Mouse (Mus musculus) midbrain, embryonic 15.5 days (tissue): ENCODE results near the gene Elmo3. TPM values are rescaled to one million over a fixed set of nuclear protein-coding genes. Genes with fewer than 3 reads are reported as not detected.
A peak's percentile ranks its signal among the peaks of the same experiment; 100 is the strongest.

Source experiments
- ATAC-seq: fragments of 200-750 bp; cut with Nextera tagmentation; replicated peaks from 2 replicates; pipeline ENCODE4 v1.8.0; 2017; ENCODE audit warnings: moderate TSS enrichment
- H3K27ac ChIP-seq: fragments of 300-500 bp; sonication (generic); 2 replicates; pipeline ENCODE4 v1.5.1; 2015; ENCODE audit warnings: mild to moderate bottlenecking, inconsistent platforms
- H3K27me3 ChIP-seq: fragments of 300-500 bp; sonication (generic); replicated peaks from 2 replicates; pipeline ENCODE4 v1.6.1; 2015; ENCODE audit warnings: inconsistent platforms
- H3K36me3 ChIP-seq: fragments of 300-500 bp; sonication (generic); replicated peaks from 2 replicates; pipeline ENCODE4 v1.6.1; 2015; ENCODE audit warnings: inconsistent platforms
- H3K4me1 ChIP-seq: fragments of 300-500 bp; sonication (generic); 2 replicates; pipeline ENCODE4 v1.6.1; 2015; ENCODE audit warnings: inconsistent platforms
- H3K4me2 ChIP-seq: fragments of 300-500 bp; sonication (generic); 2 replicates; pipeline ENCODE4 v1.6.1; 2015; ENCODE audit warnings: inconsistent platforms, mild to moderate bottlenecking, moderate library complexity
- H3K4me3 ChIP-seq: fragments of 300-500 bp; sonication (generic); 2 replicates; pipeline ENCODE4 v1.5.1; 2015; ENCODE audit warnings: mild to moderate bottlenecking, inconsistent platforms
- H3K9ac ChIP-seq: fragments of 300-500 bp; sonication (generic); 2 replicates; pipeline ENCODE4 v1.6.1; 2015; ENCODE audit warnings: mild to moderate bottlenecking, inconsistent platforms
- H3K9me3 ChIP-seq: fragments of 300-500 bp; sonication (generic); 2 replicates; pipeline ENCODE4 v1.6.1; 2016; ENCODE audit warnings: inconsistent platforms
- WGBS: fragments of 180-500 bp; shearing (Covaris S2); methylation state at CpG from one replicate; pipeline ENCODE4 v1.1.7; 2015; ENCODE audit warnings: mixed read lengths; 5-methylcytosine and 5-hydroxymethylcytosine counted together
- polyA plus RNA-seq: library from polyadenylated mRNA; unstranded; fragments of >200 nt; fragmentation: Nextera tagmentation; extraction: Ambion mirVana; gene quantifications from 2 replicates; pipeline ENCODE4 v1.2.1, GENCODE M21; 2015

The Elmo3 gene
- polyA plus RNA-seq, 1 experiment from 2014 or later: 1.3 TPM

GRCm38 (mm10) chr8:105293405-105293804, 12.0 kb upstream of the Elmo3 start:
- Histone ChIP-seq H3K4me1 (peaks cover 27% of the 10 kb centered on the region), H3K36me3 (no peaks in the 10 kb centered on the region), H3K4me3 (no peak overlapping the region), H3K9ac (no peak overlapping the region), H3K27ac (no peak overlapping the region), H3K9me3 (no peaks in the 10 kb centered on the region), H3K4me2 (no peak overlapping the region), H3K27me3 (no peaks in the 10 kb centered on the region)
- no peak for ATAC-seq
- 69% methylated on average over 19 of the region's 19 CpGs for WGBS

GRCm38 (mm10) chr8:105294776-105295175, 10.6 kb upstream of the Elmo3 start:
- Histone ChIP-seq H3K36me3 (peaks cover under 1% of the 10 kb centered on the region; the same call in 1 of the 2 replicates), H3K9ac (no peak overlapping the region), H3K9me3 (no peaks in the 10 kb centered on the region), H3K4me2 (peak overlapping the region; percentile 12; the same call in 1 of the 2 replicates), H3K4me3 (no peak overlapping the region), H3K27me3 (no peaks in the 10 kb centered on the region), H3K27ac (no peak overlapping the region), H3K4me1 (peaks cover 34% of the 10 kb centered on the region)
- no peak for ATAC-seq
- 62% methylated on average over 9 of the region's 9 CpGs for WGBS

DNA sequence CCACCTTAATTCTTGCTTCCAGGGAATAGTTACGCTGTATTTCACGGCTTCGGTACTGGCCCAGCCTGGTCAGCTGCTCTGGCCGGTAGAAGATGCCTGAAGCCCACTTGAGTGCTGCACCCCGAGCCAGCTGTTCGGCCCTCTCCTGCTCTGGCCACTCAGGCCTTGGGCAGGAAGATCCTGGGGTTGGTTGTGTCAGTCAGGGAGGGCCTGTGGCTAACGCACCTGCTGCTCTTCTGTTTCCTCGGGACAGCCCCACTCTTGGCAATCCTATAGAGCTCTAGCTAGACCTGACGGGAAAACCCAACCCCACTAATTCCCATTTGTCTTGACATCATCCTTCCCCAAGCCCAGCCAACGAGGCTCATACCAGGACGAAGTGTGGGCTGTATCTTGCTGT, 10.1 kb upstream of the Elmo3 start:
- Histone ChIP-seq H3K27ac (no peak overlapping the region), H3K27me3 (no peaks in the 10 kb centered on the region), H3K9me3 (no peaks in the 10 kb centered on the region), H3K9ac (no peak overlapping the region), H3K4me2 (peak overlapping the region; percentile 12; the same call in 1 of the 2 replicates), H3K4me3 (no peak overlapping the region), H3K4me1 (peaks cover 29% of the 10 kb centered on the region), H3K36me3 (peaks cover 5% of the 10 kb centered on the region)
- 67% methylated on average over 11 of the region's 11 CpGs for WGBS
- ATAC-seq: no peak

DNA sequence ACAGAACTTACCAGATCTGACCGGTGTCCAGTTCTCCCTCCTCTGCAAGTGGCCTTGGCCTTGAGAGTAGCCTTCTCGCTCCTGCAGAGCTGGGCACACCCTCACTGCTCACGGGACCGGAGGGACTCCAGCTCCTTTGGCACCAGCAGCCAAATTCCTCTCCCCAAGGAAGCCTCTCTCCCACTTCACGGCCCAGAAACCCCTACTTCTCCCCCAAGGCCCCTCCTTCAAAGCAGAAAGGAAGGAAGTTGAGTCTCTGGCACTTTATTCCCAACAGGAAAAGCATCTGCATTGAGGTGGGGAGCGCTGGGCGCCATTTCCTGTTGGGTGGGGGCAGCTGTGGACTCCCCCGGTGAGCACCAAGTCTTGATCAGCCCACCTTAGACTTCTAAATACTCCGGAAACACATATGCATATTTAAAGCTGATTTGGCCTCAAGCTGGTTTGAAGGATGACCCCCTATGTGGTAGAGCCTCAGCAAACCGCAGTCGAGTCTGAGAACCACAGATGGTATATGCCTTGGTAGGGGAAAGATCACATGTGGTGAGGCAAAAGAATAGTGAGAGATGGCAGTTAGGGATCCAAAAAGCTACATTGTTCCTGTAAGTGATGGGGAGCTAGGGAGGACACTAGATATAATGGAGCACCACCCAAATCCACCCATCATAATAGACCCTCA, 9.4 kb upstream of the Elmo3 start, which contains the start of gene Exoc3l:
Gene Exoc3l, minus strand, starts transcription at position 207 of the 679 bp plus-strand sequence.
- WGBS: 71% methylated on average over 11 of the region's 11 CpGs
- Histone ChIP-seq H3K9ac (no peak within 1 kb of the TSS; the same call in 1 of the 2 replicates), H3K9me3 (no peaks in the 10 kb centered on the region), H3K4me1 (peaks cover 21% of the 10 kb centered on the region), H3K4me2 (peak within 1 kb of the TSS; percentile 99), H3K4me3 (peak within 1 kb of the TSS; percentile 100; the same call in 1 of the 2 replicates), H3K36me3 (peaks cover 12% of the 10 kb centered on the region), H3K27ac (0 out of 2 replicates have a peak within 1 kb of the TSS, but pooled peaks have one; percentile 54), H3K27me3 (no peaks in the 10 kb centered on the region)
- ATAC-seq: no peak

DNA sequence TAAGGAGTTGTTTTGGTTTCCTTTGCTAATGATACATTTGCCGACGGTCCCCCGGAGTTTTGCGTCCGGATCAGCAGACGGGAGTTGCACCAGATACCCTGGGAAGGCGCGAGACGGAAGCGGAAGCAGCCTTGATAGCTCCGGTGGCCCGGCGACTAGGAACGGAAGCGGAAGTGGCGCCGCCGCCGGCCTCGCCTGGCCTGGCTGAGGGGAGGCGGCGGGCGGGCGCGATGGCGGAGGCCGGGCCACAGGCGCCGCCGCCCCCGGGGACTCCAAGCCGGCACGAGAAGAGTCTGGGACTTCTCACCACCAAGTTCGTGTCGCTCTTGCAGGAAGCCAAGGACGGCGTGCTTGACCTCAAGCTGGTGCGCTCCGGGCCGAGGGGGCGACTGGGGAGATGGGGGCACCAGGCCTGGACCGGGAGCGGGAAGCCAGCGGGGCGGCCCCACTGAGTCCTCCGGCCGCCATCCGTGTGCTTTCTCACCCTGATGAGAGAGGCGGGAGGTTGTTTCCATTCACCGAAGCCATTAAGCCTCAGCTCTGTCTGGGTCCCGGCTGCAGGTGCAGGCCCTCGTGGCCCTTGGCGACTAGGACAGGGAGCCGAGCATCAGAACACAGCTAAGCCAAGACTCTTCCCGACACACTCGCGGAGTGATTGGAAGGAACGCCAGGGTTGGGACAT, 7.7 kb upstream of the Elmo3 start, which contains the start of gene E2f4:
Gene E2f4, plus strand, starts transcription at position 153 of the 682 bp plus-strand sequence.
- H3K4me3 ChIP-seq: peak within 1 kb of the TSS; percentile 100
- peak within 1 kb of the TSS; percentile 74 for H3K27ac ChIP-seq
- H3K27me3 ChIP-seq: no peaks in the 10 kb centered on the region
- peaks cover 24% of the 10 kb centered on the region for H3K36me3 ChIP-seq
- H3K9me3 ChIP-seq: no peaks in the 10 kb centered on the region
- peak; percentile 90 for ATAC-seq
- H3K4me1 ChIP-seq: peaks cover 21% of the 10 kb centered on the region
- peak within 1 kb of the TSS; percentile 99 for H3K4me2 ChIP-seq
- WGBS: under 1% methylated on average over 57 of the region's 58 CpGs
- H3K9ac ChIP-seq: peak within 1 kb of the TSS; percentile 99

GRCm38 (mm10) chr8:105298351-105299252, 6.8 kb upstream of the Elmo3 start:
- peaks cover 21% of the 10 kb centered on the region for H3K4me1 ChIP-seq
- H3K4me2 ChIP-seq: peak overlapping the region; percentile 99
- H3K9me3 ChIP-seq: no peaks in the 10 kb centered on the region
- ATAC-seq: no peak
- no peak overlapping the region; the same call in 1 of the 2 replicates for H3K27ac ChIP-seq
- WGBS: 61% methylated on average over 18 of the region's 18 CpGs
- peak overlapping the region; percentile 99 for H3K9ac ChIP-seq
- H3K4me3 ChIP-seq: peak overlapping the region; percentile 100
- H3K27me3 ChIP-seq: no peaks in the 10 kb centered on the region
- H3K36me3 ChIP-seq: peaks cover 29% of the 10 kb centered on the region

DNA sequence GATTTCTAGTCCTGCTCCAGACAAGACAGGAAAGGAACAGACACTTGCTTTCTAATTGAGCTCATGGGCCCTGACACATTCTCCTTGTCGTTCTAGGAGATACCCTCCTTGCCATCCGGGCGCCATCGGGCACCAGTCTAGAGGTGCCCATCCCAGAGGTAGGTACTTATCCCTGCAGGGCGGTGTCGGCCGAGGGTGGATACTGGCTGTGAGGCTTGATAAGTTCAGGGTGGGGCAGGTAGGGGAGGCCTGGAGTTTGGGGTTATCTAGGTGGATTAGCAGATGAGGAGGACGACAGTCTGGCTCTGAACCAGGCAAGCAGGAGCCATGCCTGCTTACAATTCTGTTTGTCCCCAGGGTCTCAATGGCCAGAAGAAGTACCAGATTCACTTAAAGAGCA, 5.4 kb upstream of the Elmo3 start:
- Histone ChIP-seq H3K36me3 (peaks cover 34% of the 10 kb centered on the region), H3K4me3 (no peak overlapping the region), H3K9ac (no peak overlapping the region), H3K9me3 (no peaks in the 10 kb centered on the region), H3K27ac (no peak overlapping the region), H3K4me1 (peaks cover 21% of the 10 kb centered on the region), H3K27me3 (no peaks in the 10 kb centered on the region), H3K4me2 (no peak overlapping the region)
- 96% methylated on average over 8 of the region's 8 CpGs for WGBS
- no peak for ATAC-seq

DNA sequence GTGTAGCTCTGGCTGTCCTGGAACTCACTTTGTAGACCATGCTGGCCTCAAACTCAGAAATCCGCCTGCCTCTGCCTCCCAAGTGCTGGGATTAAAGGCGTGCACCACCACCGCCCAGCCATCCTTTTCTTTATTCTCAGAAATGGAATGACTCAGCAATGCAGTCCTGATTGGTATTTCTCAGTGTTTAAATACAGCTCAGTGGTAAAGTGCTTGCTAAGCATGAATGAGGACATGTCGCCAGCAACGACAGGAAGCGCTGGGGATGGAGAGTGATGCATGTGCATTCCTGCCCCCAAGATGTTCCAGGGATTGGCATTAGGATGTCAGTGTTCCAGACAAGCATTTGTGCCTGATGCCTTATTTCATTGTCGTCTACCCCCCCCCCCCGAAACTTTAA, 2.0 kb upstream of the Elmo3 start:
- H3K27me3 ChIP-seq: no peaks in the 10 kb centered on the region
- H3K4me3 ChIP-seq: no peak overlapping the region
- ATAC-seq: no peak
- H3K27ac ChIP-seq: no peak overlapping the region
- H3K4me1 ChIP-seq: peaks cover 20% of the 10 kb centered on the region
- H3K4me2 ChIP-seq: no peak overlapping the region
- no peak overlapping the region for H3K9ac ChIP-seq
- 89% methylated on average over 8 of the region's 8 CpGs for WGBS
- peaks cover 41% of the 10 kb centered on the region for H3K36me3 ChIP-seq
- H3K9me3 ChIP-seq: no peaks in the 10 kb centered on the region

DNA sequence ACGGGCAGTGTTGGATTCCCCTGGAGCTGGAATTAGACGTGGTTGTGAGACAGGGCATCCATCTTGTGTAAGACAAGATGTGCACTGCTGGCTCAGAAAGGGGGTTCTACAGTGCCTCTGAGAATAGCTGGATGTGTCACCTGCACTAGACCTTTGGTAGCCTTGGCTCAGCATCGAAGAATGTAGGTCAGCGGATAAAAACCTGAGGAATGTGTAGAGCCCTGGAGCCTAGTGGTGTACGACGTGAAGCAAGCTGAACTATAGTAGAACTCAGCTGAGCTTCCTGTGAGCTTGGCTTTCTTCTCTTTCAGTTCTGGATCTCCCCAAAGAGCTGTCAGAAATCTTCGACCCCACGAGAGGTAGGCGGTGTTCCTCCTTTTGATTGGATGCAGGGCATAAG, 1.5 kb upstream of the Elmo3 start:
- Histone ChIP-seq H3K4me1 (peaks cover 16% of the 10 kb centered on the region), H3K27me3 (no peaks in the 10 kb centered on the region), H3K4me3 (no peak overlapping the region), H3K9me3 (no peaks in the 10 kb centered on the region), H3K36me3 (peaks cover 41% of the 10 kb centered on the region), H3K4me2 (no peak overlapping the region), H3K27ac (no peak overlapping the region), H3K9ac (no peak overlapping the region)
- no peak for ATAC-seq
- 87% methylated on average over 9 of the region's 9 CpGs for WGBS

GRCm38 (mm10) chr8:105304325-105305210, 833 bp upstream of the Elmo3 start:
- peak; percentile 30 for ATAC-seq
- 0 out of 2 replicates have a peak overlapping the region, but pooled peaks have one; percentile 9 for H3K27ac ChIP-seq
- H3K9me3 ChIP-seq: no peaks in the 10 kb centered on the region
- no peak overlapping the region for H3K4me2 ChIP-seq
- H3K36me3 ChIP-seq: peaks cover 41% of the 10 kb centered on the region
- no peak overlapping the region for H3K4me3 ChIP-seq
- H3K27me3 ChIP-seq: no peaks in the 10 kb centered on the region
- 60% methylated on average over 9 of the region's 9 CpGs for WGBS
- no peak overlapping the region for H3K9ac ChIP-seq
- H3K4me1 ChIP-seq: peaks cover 11% of the 10 kb centered on the region

DNA sequence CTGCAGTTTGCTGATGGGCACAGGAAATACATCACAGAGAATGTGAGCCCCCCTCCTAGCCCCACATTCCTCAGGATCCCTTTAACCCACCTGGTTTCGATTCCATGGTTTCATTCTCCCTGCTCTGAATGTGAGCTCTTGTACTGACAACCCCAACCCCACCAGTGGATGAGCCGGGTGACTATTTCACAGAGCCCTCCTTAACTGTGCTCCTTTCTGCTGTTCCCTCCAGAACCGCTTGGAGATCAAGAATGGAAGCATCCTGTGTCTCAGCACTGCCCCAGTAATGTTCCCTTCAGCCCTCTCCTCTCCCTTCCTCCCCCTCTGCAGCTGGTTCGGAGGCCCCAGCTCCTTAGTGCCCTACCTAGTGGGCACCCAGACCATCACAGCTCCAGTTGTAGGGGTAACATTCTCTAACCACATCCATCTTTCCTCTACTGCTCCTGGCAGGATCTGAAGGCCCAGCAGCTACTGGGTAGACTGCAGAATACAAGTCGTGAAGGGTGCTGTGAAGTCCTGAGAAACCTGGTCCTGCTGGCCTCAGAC, 818 bp downstream of the Elmo3 start:
- Histone ChIP-seq H3K36me3 (peaks cover 34% of the 10 kb centered on the region), H3K27me3 (no peaks in the 10 kb centered on the region), H3K4me2 (peak overlapping the region; percentile 43), H3K9ac (no peak overlapping the region), H3K27ac (no peak overlapping the region), H3K4me3 (no peak overlapping the region), H3K4me1 (peaks cover 11% of the 10 kb centered on the region), H3K9me3 (no peaks in the 10 kb centered on the region)
- WGBS: 50% methylated on average over 5 of the region's 5 CpGs
- ATAC-seq: peak; percentile 2; the same call in 1 of the 2 replicates
